Mouse (Mus musculus): ENCODE measurements at regions not wholly inside any gene's neighbourhood (a gene's known extent, or its start where the extent isn't known, plus 50 kb on each side); places are given as distances from the start of the nearest gene placed in this dataset.
"Not testable (repeated sequence)": the region's sequence is repeated elsewhere in the genome, so short reads cannot be mapped to it uniquely, and the experiment has no call there.

- not testable (repeated sequence) for DNase-seq (ENCODE audit: low read depth)
Measured at GRCm38 (mm10) chr10:103507051-103507450, 139.5 kb downstream of the Slc6a15 start.

GRCm38 (mm10) chr10:103544502-103544901 lies 176.9 kb downstream of the Slc6a15 start:
- DNase-seq (ENCODE audit: low read depth), result no peak

GRCm38 (mm10) chr10:103549510-103549909 lies 181.9 kb downstream of the Slc6a15 start:
- DNase-seq (ENCODE audit: low read depth), result no peak

DNA sequence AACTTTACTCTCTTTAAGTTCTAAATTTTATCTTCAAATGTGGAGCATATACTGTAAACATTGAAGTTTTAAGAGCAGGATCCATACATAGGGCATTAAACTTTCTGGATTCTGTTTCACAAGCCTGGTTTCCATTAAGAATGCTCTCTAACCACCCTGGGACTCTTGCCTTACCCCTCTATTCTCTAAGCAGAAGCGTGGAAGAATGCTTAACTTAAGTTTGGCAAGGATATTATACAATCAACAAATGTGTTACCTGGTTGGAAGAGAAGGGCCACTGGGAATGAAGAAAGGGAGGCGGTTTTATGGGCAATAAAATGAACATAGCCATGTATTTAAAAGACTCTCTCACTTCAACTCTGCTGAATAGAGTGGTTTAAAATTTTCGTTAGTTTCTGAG lies 217.5 kb downstream of the Slc6a15 start:
- DNase-seq (ENCODE audit: low read depth), result no peak

DNA sequence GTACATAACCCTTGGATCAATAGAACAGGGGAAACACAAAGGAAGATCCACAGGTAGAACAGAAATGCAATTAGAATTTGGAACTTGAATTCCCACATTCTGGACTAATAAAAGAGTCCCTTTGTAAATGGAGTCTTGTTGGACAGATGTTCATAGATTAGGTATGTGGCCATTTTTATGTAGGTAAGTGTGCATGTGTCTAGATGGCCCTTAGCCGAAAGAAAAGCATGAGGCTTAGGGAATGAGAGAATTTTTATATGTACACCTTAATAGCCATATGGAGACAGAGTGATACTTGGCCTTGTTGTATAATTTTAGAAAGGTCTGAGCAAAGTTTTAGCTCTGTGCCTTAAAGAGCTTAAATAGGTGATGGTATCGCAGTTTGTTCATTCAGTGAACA lies 217.9 kb downstream of the Slc6a15 start:
- DNase-seq (ENCODE audit: low read depth), result no peak

GRCm38 (mm10) chr10:103591985-103592384 lies 224.4 kb downstream of the Slc6a15 start:
- DNase-seq (ENCODE audit: low read depth), result no peak

- DNase-seq (ENCODE audit: low read depth), result no peak
Measured at GRCm38 (mm10) chr10:103641162-103641561, 273.6 kb downstream of the Slc6a15 start.

- no peak for DNase-seq (ENCODE audit: low read depth)
Measured at GRCm38 (mm10) chr10:103649848-103650247, 282.3 kb downstream of the Slc6a15 start.

- DNase-seq (ENCODE audit: low read depth), result no peak
Measured at GRCm38 (mm10) chr10:103673081-103673480, 305.5 kb downstream of the Slc6a15 start.

DNA sequence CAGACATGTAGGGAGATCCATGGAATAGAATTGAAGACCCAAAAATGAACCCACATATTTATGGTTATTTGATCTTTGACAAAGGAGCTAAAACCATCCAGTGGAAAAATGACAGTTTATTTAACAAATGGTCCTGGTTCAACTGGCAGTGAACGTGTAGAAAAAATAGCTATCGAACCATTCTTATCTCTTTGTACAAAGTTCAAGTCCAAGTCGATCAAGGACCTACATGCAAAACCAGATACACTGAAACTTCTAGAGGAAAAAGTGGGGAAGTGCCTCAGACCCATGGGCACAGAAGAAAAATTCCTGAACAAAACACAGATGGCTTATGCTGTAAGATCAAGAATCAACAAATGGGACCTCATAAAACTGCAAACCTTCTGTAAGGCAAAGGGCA lies 306.2 kb downstream of the Slc6a15 start:
- DNase-seq (ENCODE audit: low read depth), result no peak

DNA sequence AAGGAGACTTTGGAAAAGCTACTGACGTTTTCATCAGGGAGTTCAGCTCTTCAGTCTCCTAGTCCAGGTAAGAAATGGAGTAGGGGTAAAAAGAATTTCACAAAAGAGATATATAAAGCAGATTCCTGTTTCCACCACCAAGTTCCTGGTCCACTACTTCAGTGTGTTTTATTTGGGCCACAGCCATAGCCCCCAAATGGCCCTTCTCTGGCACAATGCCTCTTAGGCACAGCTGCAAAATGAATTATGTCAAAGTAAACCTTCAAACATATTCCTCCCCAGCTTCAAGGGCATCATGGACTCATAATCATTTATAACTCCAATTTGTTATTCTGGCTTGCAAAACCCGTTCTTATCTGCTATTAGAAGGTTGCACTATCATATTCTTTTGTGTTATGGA lies 325.1 kb downstream of the Slc6a15 start:
- no peak for DNase-seq (ENCODE audit: low read depth)

- no peak for DNase-seq (ENCODE audit: low read depth)
Measured at GRCm38 (mm10) chr10:103715080-103715725, 347.6 kb downstream of the Slc6a15 start.

DNA sequence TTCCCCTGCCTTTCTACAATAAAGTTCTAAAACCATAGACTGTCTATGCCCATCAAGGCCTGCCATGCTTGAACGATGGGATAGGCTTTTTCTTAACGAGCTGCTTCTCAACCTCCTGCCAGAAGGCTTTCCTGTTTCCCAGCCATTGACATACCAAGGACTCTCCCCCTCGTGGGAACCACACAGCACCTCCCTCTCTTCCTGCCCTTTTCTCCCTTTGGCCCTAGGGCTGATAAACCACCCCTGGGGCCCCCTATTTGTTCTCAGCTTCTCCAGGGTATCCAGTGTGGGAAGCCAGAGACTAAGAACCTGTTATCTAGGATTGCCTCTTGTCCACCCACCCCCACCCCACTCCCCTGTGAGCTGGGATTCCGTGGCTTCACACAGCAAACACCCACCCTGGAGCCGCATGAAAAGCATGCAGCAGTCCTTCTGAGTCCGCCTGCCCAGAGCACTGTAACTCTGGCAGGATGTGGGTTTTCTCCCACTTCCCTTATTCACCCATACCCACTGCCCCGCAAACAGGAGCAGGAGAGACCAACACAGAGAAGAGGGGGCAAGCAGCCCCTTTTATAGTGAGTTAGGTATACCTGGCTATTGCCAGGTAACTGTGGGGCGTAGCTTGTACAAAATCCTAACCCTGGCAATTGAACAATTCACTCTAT lies 351.5 kb downstream of the Slc6a15 start:
- peak; percentile 1 for DNase-seq (ENCODE audit: low read depth)

DNA sequence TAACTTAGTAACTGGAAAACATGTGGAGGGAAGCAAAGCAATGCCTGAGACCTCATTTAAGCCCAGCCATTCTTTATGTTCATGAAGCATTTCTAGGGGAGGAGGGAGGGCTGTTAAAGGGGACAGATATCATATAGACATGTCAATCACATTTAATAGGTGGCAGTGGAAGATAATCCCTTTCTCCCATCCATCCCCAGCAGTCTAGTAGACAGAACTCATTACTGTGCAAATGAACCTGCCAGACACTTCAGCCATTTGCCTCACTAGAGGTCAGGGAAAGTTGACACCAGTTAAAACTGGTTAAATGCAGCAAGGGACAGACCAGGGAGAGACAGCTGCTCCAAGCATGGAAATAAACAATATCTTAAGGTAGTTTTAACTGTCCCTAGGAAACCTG lies 359.1 kb downstream of the Slc6a15 start:
- DNase-seq (ENCODE audit: low read depth), result no peak

DNA sequence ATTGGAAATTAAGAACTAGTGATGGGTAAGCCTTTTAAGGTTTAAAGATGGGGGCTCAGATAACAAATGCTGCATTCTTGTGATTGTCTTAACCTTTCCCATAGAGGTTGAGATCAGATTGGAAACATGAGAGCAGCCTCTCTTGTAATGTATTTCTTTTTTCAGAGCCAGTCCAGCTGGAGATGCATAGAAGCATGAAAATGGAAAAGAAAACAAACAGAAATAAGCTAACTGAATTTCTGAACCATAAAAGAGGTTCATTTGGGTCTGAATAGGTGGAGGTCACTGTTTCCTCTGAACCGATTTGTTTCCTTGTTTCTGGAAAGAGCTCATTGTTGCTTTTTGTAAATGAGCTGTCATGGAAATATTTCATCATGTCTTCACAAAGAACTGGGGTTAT lies 363.9 kb downstream of the Slc6a15 start:
- no peak for DNase-seq (ENCODE audit: low read depth)

DNA sequence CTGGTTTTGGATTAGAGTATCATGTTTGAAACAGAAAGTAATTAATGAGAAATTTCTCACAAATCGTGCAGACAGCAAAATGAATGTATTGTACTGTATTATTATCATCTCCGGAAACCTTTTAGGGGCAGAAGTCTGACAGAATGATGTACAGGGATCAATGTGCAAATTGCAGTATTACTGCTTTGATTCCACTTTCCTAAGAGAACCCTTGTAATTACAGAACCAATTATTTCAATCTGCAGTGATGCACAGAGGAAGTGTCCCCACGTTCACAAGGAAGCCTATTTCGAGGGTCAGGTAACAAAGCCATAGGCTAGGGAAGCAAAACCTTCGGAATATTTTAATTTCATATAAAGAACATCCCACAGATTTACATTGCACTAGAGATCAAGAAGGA lies 364.4 kb downstream of the Slc6a15 start:
- DNase-seq (ENCODE audit: low read depth), result no peak

GRCm38 (mm10) chr10:103780127-103780526 lies 362.7 kb upstream of the Gm21293 start:
- DNase-seq (ENCODE audit: low read depth), result no peak

GRCm38 (mm10) chr10:103784920-103785319 lies 357.9 kb upstream of the Gm21293 start:
- no peak for DNase-seq (ENCODE audit: low read depth)

GRCm38 (mm10) chr10:103829079-103829478 lies 313.7 kb upstream of the Gm21293 start:
- no peak for DNase-seq (ENCODE audit: low read depth)

DNA sequence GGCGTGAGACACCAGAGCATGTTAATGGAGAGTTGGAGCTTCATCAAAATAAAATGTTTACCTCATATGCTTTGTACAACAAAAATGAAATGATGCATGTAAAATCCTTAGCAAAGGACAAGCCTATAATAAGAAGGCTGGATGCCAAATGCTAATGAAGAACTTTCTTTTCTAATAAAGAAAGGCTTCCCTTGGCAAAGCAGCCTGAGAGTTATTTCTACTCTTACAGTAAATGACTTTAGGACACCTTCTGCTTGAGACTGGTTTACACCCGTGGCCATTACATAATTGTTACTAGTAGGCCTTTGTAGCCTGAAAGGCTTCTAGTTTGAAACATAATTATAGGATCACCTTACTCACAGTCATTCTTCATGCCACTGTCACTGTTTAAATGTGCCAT lies 310.7 kb upstream of the Gm21293 start:
- no peak for DNase-seq (ENCODE audit: low read depth)

GRCm38 (mm10) chr10:103855211-103855610 lies 287.6 kb upstream of the Gm21293 start:
- no peak for DNase-seq (ENCODE audit: low read depth)

DNA sequence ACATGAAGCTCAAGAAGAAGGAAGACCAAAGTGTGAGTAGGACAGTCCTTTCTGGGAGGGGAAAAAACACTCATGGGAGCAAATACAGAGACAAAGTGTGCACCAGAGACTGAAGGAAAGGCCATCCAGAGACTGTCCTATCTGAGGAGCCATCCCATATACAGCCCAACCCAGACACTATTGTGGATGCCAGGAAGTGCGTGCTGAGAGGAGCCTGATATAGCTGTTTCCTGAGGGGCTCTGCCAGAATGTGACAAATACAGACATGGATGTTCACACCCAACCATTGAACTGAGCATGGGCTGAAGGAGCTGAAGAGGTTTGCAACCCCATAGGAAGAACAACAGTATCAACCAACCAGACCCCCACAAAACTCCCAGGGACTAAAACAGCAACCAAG lies 281.9 kb upstream of the Gm21293 start:
- DNase-seq (ENCODE audit: low read depth), result no peak

DNA sequence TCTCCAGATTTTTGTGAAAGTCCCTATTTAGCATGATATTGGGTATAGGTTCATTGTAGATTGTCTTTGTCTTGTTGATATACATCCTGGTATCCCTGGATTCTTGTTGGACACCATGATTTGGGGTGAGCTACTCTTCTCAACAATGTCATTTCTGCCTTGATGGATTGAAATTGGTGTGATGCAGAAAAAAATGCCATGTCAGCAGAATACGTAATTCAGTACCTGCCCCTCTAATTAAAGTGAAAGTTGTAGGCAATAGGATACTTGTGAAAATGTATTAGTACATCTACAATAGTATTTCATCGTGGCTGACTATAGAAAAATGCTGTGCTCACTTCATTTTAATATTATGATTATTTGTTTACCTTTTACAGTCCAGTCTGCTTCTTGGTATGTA lies 280.7 kb upstream of the Gm21293 start:
- DNase-seq (ENCODE audit: low read depth), result no peak

DNA sequence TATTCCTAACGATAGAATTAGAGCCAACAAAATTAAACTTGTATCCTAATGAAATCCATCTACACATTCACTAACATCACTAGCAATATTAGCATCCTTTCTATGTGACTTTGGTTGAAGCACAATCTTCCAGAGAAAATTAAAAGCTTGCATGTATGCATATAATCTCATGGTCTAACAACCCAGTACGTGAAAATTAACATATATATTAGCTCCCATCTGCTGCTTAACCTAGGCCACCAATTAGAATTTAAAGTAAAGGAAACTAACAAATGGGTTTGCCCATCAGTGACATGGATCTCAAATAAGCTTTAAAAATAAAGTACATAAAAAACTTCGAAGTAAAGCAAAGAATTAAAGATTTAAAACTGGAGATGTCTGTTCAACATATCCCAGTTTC lies 278.9 kb upstream of the Gm21293 start:
- no peak for DNase-seq (ENCODE audit: low read depth)

All from c-Kit-positive CD71-negative TER-119-negative erythroid progenitor cells, embryonic 14.5 days (primary cell).